Mouse (Mus musculus): ENCODE measurements around the gene Rgs14. TPM values are rescaled to one million over a fixed set of nuclear protein-coding genes. Genes with fewer than 3 reads are reported as not detected.

Gene Rgs14
- polyA plus RNA-seq, 1 experiment from 2014 or later: 1.6 TPM

- peak overlapping the region; percentile 52 for H3K9ac ChIP-seq (ENCODE audit: low read length)
Measured at GRCm38 (mm10) chr13:55420933-55421800, 51.6 kb downstream of the Rgs14 start.

GRCm38 (mm10) chr13:55426613-55427012 lies 57.1 kb downstream of the Rgs14 start, which contains the start of gene F12:
F12 (minus strand) TSS chr13:55426793.
- H3K9me3 ChIP-seq (replicated peaks; ENCODE audit: control insufficient read depth, low read length): no peaks in the 10 kb centered on the region
- H3K36me3 ChIP-seq (ENCODE audit: control insufficient read depth, insufficient read depth, low read length): no peaks in the 10 kb centered on the region
- peaks cover 5% of the 10 kb centered on the region; the same call in 1 of the 2 replicates for H3K27me3 ChIP-seq (ENCODE audit: control insufficient read depth, insufficient read depth, low read length)
- no peak within 1 kb of the TSS for H3K4me2 ChIP-seq (ENCODE audit: low read depth, low read length)
- no peak for ATAC-seq (ENCODE audit: insufficient read depth, low FRiP score)
- H3K9ac ChIP-seq (ENCODE audit: low read length): no peak within 1 kb of the TSS; the same call in 1 of the 2 replicates
- no peak within 1 kb of the TSS for H3K4me3 ChIP-seq (replicated peaks; ENCODE audit: low read length)
- H3K4me1 ChIP-seq (ENCODE audit: control insufficient read depth, insufficient read depth, low read length): no peaks in the 10 kb centered on the region
- no peak within 1 kb of the TSS for H3K27ac ChIP-seq (ENCODE audit: low read length)
- 80% methylated on average over 10 of the region's 10 CpGs for WGBS

More at GRCm38 (mm10) chr13:55420933-55421800, 51.6 kb downstream of the Rgs14 start:
- H3K27ac ChIP-seq (ENCODE audit: low read length): no peak overlapping the region
- H3K36me3 ChIP-seq (ENCODE audit: control insufficient read depth, insufficient read depth, low read length): no peaks in the 10 kb centered on the region
- peak overlapping the region; percentile 51 for H3K4me2 ChIP-seq (ENCODE audit: low read depth, low read length)
- H3K27me3 ChIP-seq (ENCODE audit: control insufficient read depth, insufficient read depth, low read length): peaks cover 30% of the 10 kb centered on the region
- WGBS: 8% methylated on average over 35 of the region's 35 CpGs
- peak overlapping the region; percentile 35 for H3K4me3 ChIP-seq (replicated peaks; ENCODE audit: low read length)
- peaks cover 8% of the 10 kb centered on the region for H3K4me1 ChIP-seq (ENCODE audit: control insufficient read depth, insufficient read depth, low read length)
- no peaks in the 10 kb centered on the region for H3K9me3 ChIP-seq (replicated peaks; ENCODE audit: control insufficient read depth, low read length)
- peak; percentile 67; the same call in 1 of the 2 replicates for ATAC-seq (ENCODE audit: insufficient read depth, low FRiP score)

DNA sequence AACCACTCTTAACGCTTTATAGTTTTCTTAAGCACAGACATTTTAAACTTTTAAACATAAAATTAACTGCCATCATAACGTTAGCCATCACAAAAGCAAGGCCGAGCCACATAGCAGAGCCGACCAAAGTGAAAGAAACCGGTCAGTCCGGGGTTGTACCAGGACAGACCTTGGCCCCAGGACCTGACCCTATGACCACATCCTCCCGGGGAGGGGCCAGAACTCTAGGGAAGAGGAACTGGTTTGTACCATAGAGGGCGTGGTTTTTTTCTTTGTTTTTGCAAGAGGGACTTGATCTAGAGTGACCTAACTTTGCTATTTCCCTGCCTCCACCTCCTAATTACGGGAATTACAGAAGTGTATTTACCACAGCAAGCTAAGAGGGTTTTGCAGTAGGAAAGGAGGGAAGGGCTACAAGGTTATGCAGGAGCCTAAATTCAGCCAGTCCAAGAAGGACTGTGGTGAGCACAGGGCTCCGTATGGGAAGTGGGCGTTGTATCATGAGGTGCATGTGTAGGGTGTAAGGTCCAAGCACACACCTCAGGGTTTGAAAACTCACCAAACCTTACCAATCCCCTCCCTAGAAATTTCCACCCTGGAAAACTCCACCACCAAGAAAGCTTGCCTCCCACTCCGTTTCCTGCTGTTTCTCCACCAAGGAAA lies 59.8 kb downstream of the Rgs14 start:
- no peak overlapping the region for H3K27ac ChIP-seq (ENCODE audit: low read length)
- no peak overlapping the region for H3K9ac ChIP-seq (ENCODE audit: low read length)
- no peaks in the 10 kb centered on the region for H3K4me1 ChIP-seq (ENCODE audit: control insufficient read depth, insufficient read depth, low read length)
- no peaks in the 10 kb centered on the region for H3K9me3 ChIP-seq (replicated peaks; ENCODE audit: control insufficient read depth, low read length)
- H3K4me3 ChIP-seq (replicated peaks; ENCODE audit: low read length): no peak overlapping the region
- WGBS: 56% methylated on average over 12 of the region's 12 CpGs
- H3K36me3 ChIP-seq (ENCODE audit: control insufficient read depth, insufficient read depth, low read length): no peaks in the 10 kb centered on the region
- no peaks in the 10 kb centered on the region for H3K27me3 ChIP-seq (ENCODE audit: control insufficient read depth, insufficient read depth, low read length)
- peak; percentile 40; the same call in 1 of the 2 replicates for ATAC-seq (ENCODE audit: insufficient read depth, low FRiP score)
- no peak overlapping the region for H3K4me2 ChIP-seq (ENCODE audit: low read depth, low read length)

GRCm38 (mm10) chr13:55430566-55430965 lies 61.0 kb downstream of the Rgs14 start:
- Histone ChIP-seq H3K27me3 (ENCODE audit: control insufficient read depth, insufficient read depth, low read length) (no peaks in the 10 kb centered on the region), H3K9me3 (replicated peaks; ENCODE audit: control insufficient read depth, low read length) (no peaks in the 10 kb centered on the region), H3K27ac (ENCODE audit: low read length) (no peak overlapping the region), H3K4me1 (ENCODE audit: control insufficient read depth, insufficient read depth, low read length) (no peaks in the 10 kb centered on the region), H3K9ac (ENCODE audit: low read length) (no peak overlapping the region), H3K4me3 (replicated peaks; ENCODE audit: low read length) (no peak overlapping the region), H3K36me3 (ENCODE audit: control insufficient read depth, insufficient read depth, low read length) (no peaks in the 10 kb centered on the region), H3K4me2 (ENCODE audit: low read depth, low read length) (no peak overlapping the region)
- WGBS: 78% methylated on average over 2 of the region's 2 CpGs
- ATAC-seq (ENCODE audit: insufficient read depth, low FRiP score): no peak

DNA sequence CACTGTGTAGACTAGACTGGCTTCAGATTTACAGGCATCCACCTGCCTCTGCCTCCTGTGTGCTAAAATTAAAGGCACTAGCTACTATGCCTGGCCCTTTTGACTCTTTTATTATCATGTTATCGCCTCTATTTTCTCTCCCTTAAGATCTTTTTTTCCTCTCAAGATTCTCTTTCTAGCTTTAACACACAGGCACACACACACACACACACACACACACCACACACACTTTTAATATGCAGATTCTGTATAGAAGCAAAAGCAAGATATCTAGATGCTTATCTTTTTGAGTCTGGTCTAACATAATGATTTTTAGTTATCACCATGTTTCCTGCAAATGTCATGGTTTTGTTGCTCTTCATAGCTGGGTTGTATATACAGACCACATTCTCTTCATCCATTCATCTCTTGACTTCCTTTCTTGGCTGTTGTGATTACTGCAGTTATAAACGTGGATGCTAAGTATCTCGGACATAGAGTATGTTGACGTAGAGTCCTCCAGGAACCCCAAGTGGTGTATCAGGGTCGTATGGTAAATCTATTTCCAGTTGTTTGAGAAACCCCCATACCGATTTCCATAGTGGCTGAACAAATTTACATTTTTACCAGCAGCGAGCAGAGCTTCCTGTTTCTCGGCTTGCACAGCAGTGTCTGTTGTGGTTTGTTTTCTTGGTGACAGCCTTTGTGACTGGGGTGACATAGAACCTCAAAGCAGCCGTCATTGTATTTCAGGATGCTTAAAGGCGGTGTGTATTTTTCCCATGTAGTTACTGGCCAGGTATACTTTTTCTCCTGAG lies 62.6 kb downstream of the Rgs14 start:
- no peak overlapping the region for H3K27ac ChIP-seq (ENCODE audit: low read length)
- 62% methylated on average over 10 of the region's 10 CpGs for WGBS
- no peak overlapping the region for H3K4me2 ChIP-seq (ENCODE audit: low read depth, low read length)
- no peak overlapping the region for H3K4me3 ChIP-seq (replicated peaks; ENCODE audit: low read length)
- no peaks in the 10 kb centered on the region for H3K4me1 ChIP-seq (ENCODE audit: control insufficient read depth, insufficient read depth, low read length)
- no peak for ATAC-seq (ENCODE audit: insufficient read depth, low FRiP score)
- no peak overlapping the region for H3K9ac ChIP-seq (ENCODE audit: low read length)
- H3K9me3 ChIP-seq (replicated peaks; ENCODE audit: control insufficient read depth, low read length): no peaks in the 10 kb centered on the region
- H3K36me3 ChIP-seq (ENCODE audit: control insufficient read depth, insufficient read depth, low read length): no peaks in the 10 kb centered on the region
- H3K27me3 ChIP-seq (ENCODE audit: control insufficient read depth, insufficient read depth, low read length): no peaks in the 10 kb centered on the region

Other genes with a start within 250 kb of the Rgs14 start
- gene Gm17617, start 236.2 kb upstream of the Rgs14 start, polyA plus RNA-seq (2015; fragmentation: Nextera tagmentation; extraction: Ambion mirVana): not detected in 2 replicates
- gene Fgfr4, start 217.1 kb upstream of the Rgs14 start, polyA plus RNA-seq (2015; fragmentation: Nextera tagmentation; extraction: Ambion mirVana): 6.8 and 7.8 TPM in 2 replicates
- 37.9 and 44.6 TPM in 2 replicates for gene Nsd1, start 159.9 kb upstream of the Rgs14 start, polyA plus RNA-seq (2015; fragmentation: Nextera tagmentation; extraction: Ambion mirVana)
- gene Prelid1, start 49.2 kb upstream of the Rgs14 start, polyA plus RNA-seq (2015; fragmentation: Nextera tagmentation; extraction: Ambion mirVana): 444 and 484 TPM in 2 replicates
- 76.2 and 79.2 TPM in 2 replicates for gene Rab24, start 47.8 kb upstream of the Rgs14 start, polyA plus RNA-seq (2015; fragmentation: Nextera tagmentation; extraction: Ambion mirVana)
- 31.8 and 35.5 TPM in 2 replicates for gene Mxd3, start 39.9 kb upstream of the Rgs14 start, polyA plus RNA-seq (2015; fragmentation: Nextera tagmentation; extraction: Ambion mirVana)
- gene Lman2, start 6.9 kb upstream of the Rgs14 start, polyA plus RNA-seq (2015; fragmentation: Nextera tagmentation; extraction: Ambion mirVana): 112 and 113 TPM in 2 replicates
- gene Slc34a1, start 28.5 kb downstream of the Rgs14 start, polyA plus RNA-seq (2015; fragmentation: Nextera tagmentation; extraction: Ambion mirVana): 0.14 and 0.17 TPM in 2 replicates
- not detected in 2 replicates for gene Pfn3, start 45.5 kb downstream of the Rgs14 start, polyA plus RNA-seq (2015; fragmentation: Nextera tagmentation; extraction: Ambion mirVana)
- 4.5 and 5.6 TPM in 2 replicates for gene F12, start 57.1 kb downstream of the Rgs14 start, polyA plus RNA-seq (2015; fragmentation: Nextera tagmentation; extraction: Ambion mirVana)
- gene Grk6, start 75.3 kb downstream of the Rgs14 start, polyA plus RNA-seq (2015; fragmentation: Nextera tagmentation; extraction: Ambion mirVana): 14.6 TPM in 2 replicates
- gene Prr7, start 94.5 kb downstream of the Rgs14 start, polyA plus RNA-seq (2015; fragmentation: Nextera tagmentation; extraction: Ambion mirVana): 0.22 and 0.26 TPM in 2 replicates
- gene Dbn1, start 118.4 kb downstream of the Rgs14 start, polyA plus RNA-seq (2015; fragmentation: Nextera tagmentation; extraction: Ambion mirVana): 111 and 113 TPM in 2 replicates
- gene Pdlim7, start 143.9 kb downstream of the Rgs14 start, polyA plus RNA-seq (2015; fragmentation: Nextera tagmentation; extraction: Ambion mirVana): 240 and 243 TPM in 2 replicates
- gene Dok3, start 159.6 kb downstream of the Rgs14 start, polyA plus RNA-seq (2015; fragmentation: Nextera tagmentation; extraction: Ambion mirVana): 4.7 and 4.9 TPM in 2 replicates
- gene Ddx41, start 166.9 kb downstream of the Rgs14 start, polyA plus RNA-seq (2015; fragmentation: Nextera tagmentation; extraction: Ambion mirVana): 52.5 and 53.4 TPM in 2 replicates
- 26.1 and 30.1 TPM in 2 replicates for gene Fam193b, start 201.4 kb downstream of the Rgs14 start, polyA plus RNA-seq (2015; fragmentation: Nextera tagmentation; extraction: Ambion mirVana)
- 162 and 167 TPM in 2 replicates for gene Tmed9, start 204.0 kb downstream of the Rgs14 start, polyA plus RNA-seq (2015; fragmentation: Nextera tagmentation; extraction: Ambion mirVana)
- gene B4galt7, start 230.2 kb downstream of the Rgs14 start, polyA plus RNA-seq (2015; fragmentation: Nextera tagmentation; extraction: Ambion mirVana): 20.5 and 24.5 TPM in 2 replicates

Measured in stomach, embryonic 16.5 days (tissue).